Mouse (Mus musculus) embryonic facial prominence, embryonic 15.5 days (tissue): ENCODE measurements around the gene Krt78. TPM values are rescaled to one million over a fixed set of nuclear protein-coding genes. Genes with fewer than 3 reads are reported as not detected.

Source experiments
- ATAC-seq: fragments of 200-750 bp; cut with Nextera tagmentation; 2 replicates; pipeline ENCODE4 v1.8.0; 2017; ENCODE audit warnings: low read depth, moderate TSS enrichment; ENCODE audit not compliant: insufficient number of reproducible peaks, low FRiP score, low TSS enrichment
- H3K27ac ChIP-seq: fragments of 300-500 bp; sonication (generic); replicated peaks from 2 replicates; pipeline ENCODE4 v1.5.1; 2015; ENCODE audit warnings: mild to moderate bottlenecking, inconsistent platforms
- H3K27me3 ChIP-seq: fragments of 300-500 bp; sonication (generic); 2 replicates; pipeline ENCODE4 v1.6.1; 2015; ENCODE audit warnings: inconsistent platforms
- H3K36me3 ChIP-seq: fragments of 300-500 bp; sonication (generic); 2 replicates; pipeline ENCODE4 v1.6.1; 2015; ENCODE audit warnings: mild to moderate bottlenecking, inconsistent platforms
- H3K4me1 ChIP-seq: fragments of 300-500 bp; sonication (generic); 2 replicates; pipeline ENCODE4 v1.6.1; 2015; ENCODE audit warnings: inconsistent platforms
- H3K4me2 ChIP-seq: fragments of 300-500 bp; sonication (generic); replicated peaks from 2 replicates; pipeline ENCODE4 v1.6.1; 2015; ENCODE audit warnings: mild to moderate bottlenecking, inconsistent platforms
- H3K4me3 ChIP-seq: fragments of 300-500 bp; sonication (generic); replicated peaks from 2 replicates; pipeline ENCODE4 v1.5.1; 2015; ENCODE audit warnings: mild to moderate bottlenecking, inconsistent platforms
- H3K9ac ChIP-seq: fragments of 300-500 bp; sonication (generic); 2 replicates; pipeline ENCODE4 v1.6.1; 2015; ENCODE audit warnings: inconsistent platforms
- H3K9me3 ChIP-seq: fragments of 300-500 bp; sonication (generic); replicated peaks from 2 replicates; pipeline ENCODE4 v1.6.1; 2016; ENCODE audit warnings: inconsistent platforms
- WGBS: fragments of 180-500 bp; shearing (Covaris S2); methylation state at CpG from one replicate; pipeline ENCODE4 v1.1.7; 2015; 5-methylcytosine and 5-hydroxymethylcytosine counted together
- polyA plus RNA-seq: library from polyadenylated mRNA; unstranded; fragments of >200 nt; fragmentation: Nextera tagmentation; extraction: Ambion mirVana; gene quantifications from 2 replicates; pipeline ENCODE4 v1.2.1, GENCODE M21; 2015

Gene Krt78
- polyA plus RNA-seq, 1 experiment from 2014 or later: 14.1 TPM

DNA sequence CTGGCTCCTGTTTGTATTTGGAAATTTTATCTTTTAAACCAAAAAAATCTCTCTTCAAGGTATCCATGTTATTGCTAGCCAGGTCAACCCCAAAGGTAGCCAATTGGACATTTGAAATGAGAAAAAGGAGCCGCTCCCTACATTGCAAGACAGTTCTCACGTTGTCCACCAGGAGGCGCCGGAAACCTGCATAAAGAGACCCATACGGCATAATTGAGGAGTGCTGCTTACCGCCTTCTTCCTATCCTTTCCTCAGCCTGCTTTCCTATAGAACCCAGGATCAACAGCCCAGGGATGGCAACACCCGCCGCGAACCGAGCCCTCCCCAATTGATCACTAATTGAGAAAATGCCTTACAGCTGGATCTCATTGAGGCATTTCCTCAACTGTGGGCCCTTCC, 34.0 kb upstream of the Krt78 start:
- Histone ChIP-seq H3K27me3 (no peaks in the 10 kb centered on the region), H3K9me3 (no peaks in the 10 kb centered on the region), H3K36me3 (no peaks in the 10 kb centered on the region), H3K4me2 (no peak overlapping the region), H3K4me1 (peaks cover 20% of the 10 kb centered on the region), H3K27ac (no peak overlapping the region), H3K9ac (no peak overlapping the region), H3K4me3 (no peak overlapping the region)
- WGBS: under 1% methylated on average over 10 of the region's 10 CpGs
- ATAC-seq: 0 out of 2 replicates have a peak, but pooled peaks have one; percentile 53

- Histone ChIP-seq H3K36me3 (no peaks in the 10 kb centered on the region), H3K9ac (no peak overlapping the region), H3K4me1 (peaks cover 29% of the 10 kb centered on the region), H3K4me2 (peak overlapping the region; percentile 58), H3K4me3 (0 out of 2 replicates have a peak overlapping the region, but pooled peaks have one; percentile 32), H3K27ac (0 out of 2 replicates have a peak overlapping the region, but pooled peaks have one; percentile 87), H3K9me3 (no peaks in the 10 kb centered on the region), H3K27me3 (no peaks in the 10 kb centered on the region)
- WGBS: 14% methylated on average over 6 of the region's 6 CpGs
- no peak for ATAC-seq
Measured at GRCm38 (mm10) chr15:101984746-101985145, 30.7 kb upstream of the Krt78 start.

GRCm38 (mm10) chr15:101983949-101984601, 30.0 kb upstream of the Krt78 start:
- Histone ChIP-seq H3K4me1 (peaks cover 29% of the 10 kb centered on the region), H3K27me3 (no peaks in the 10 kb centered on the region), H3K9me3 (no peaks in the 10 kb centered on the region), H3K4me3 (peak overlapping the region; percentile 32), H3K27ac (peak overlapping the region; percentile 87), H3K4me2 (peak overlapping the region; percentile 58), H3K36me3 (no peaks in the 10 kb centered on the region), H3K9ac (0 out of 2 replicates have a peak overlapping the region, but pooled peaks have one; percentile 1)
- ATAC-seq: peak; percentile 89
- WGBS: 2% methylated on average over 15 of the region's 15 CpGs

DNA sequence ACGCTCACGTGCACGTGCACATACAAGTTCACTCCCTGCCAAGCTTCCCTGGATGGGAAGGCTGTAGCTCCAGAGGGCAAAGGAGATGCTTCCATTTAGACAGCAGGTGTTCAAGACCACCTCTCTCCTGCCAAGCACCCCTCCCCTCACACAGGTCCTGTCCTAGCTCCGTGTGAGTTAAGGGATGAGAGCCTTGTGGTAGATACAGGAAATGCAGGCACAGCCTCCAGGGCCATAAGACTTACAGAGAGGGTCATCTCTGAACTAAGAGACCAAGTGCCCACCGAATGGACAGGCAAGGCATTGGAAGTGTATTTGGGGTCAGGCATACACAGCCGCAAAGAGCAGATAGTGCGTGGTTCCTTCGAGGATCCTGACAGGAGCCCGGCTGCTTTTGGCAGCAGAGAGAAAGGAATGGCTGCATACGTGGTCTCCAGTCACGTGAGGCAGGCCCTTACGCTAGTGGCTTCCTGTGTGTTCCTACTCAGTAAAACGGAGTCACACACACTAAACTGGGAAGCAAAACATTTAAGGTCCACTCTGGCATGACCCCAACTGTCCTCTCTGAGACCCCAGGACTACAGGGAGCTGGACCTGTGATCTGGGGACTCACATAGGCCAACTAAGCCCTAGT, 29.3 kb upstream of the Krt78 start:
- 75% methylated on average over 13 of the region's 13 CpGs for WGBS

DNA sequence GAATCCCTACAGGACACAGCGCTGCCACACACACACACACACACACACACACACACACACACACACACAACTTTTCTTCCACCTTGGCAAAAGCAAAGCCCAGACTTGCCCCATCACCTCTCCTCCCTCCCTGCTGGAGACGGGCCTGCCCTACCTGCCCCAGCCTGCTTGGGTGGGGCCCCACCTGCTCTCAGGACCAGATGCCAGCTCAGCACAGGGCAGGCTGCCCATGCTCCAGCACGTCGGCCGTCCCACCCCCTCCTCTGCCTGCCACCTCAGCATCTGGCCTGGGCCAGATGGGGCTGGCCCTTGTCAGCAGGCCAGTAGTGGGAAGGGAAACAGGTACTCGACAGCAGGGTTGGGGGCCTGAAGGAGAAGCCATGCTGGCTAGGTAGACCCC, 26.8 kb upstream of the Krt78 start:
- Histone ChIP-seq H3K36me3 (no peaks in the 10 kb centered on the region), H3K27me3 (no peaks in the 10 kb centered on the region), H3K9ac (no peak overlapping the region), H3K4me2 (no peak overlapping the region), H3K9me3 (no peaks in the 10 kb centered on the region), H3K4me1 (peaks cover 45% of the 10 kb centered on the region), H3K4me3 (no peak overlapping the region), H3K27ac (peak overlapping the region; percentile 76)
- WGBS: 41% methylated on average over 6 of the region's 6 CpGs
- ATAC-seq: no peak

More for the DNA sequence above, 29.3 kb upstream of the Krt78 start:
- Histone ChIP-seq H3K9me3 (no peaks in the 10 kb centered on the region), H3K27ac (peak overlapping the region; percentile 87), H3K9ac (0 out of 2 replicates have a peak overlapping the region, but pooled peaks have one; percentile 1), H3K4me1 (peaks cover 26% of the 10 kb centered on the region), H3K4me2 (peak overlapping the region; percentile 58), H3K4me3 (peak overlapping the region; percentile 32), H3K36me3 (no peaks in the 10 kb centered on the region), H3K27me3 (no peaks in the 10 kb centered on the region)
- 0 out of 2 replicates have a peak, but pooled peaks have one; percentile 5 for ATAC-seq

GRCm38 (mm10) chr15:101977043-101977726, 23.1 kb upstream of the Krt78 start:
- Histone ChIP-seq H3K9ac (peak overlapping the region; percentile 23), H3K36me3 (no peaks in the 10 kb centered on the region), H3K9me3 (no peaks in the 10 kb centered on the region), H3K4me2 (peak overlapping the region; percentile 68), H3K27ac (peak overlapping the region; percentile 94), H3K27me3 (no peaks in the 10 kb centered on the region), H3K4me3 (peak overlapping the region; percentile 36), H3K4me1 (peaks cover 60% of the 10 kb centered on the region)
- WGBS: 3% methylated on average over 39 of the region's 39 CpGs
- ATAC-seq: peak; percentile 89

- H3K4me3 ChIP-seq: peak overlapping the region; percentile 36; the same call in 1 of the 2 replicates
- 50% methylated on average over 3 of the region's 3 CpGs for WGBS
- H3K4me2 ChIP-seq: peak overlapping the region; percentile 68
- H3K9me3 ChIP-seq: no peaks in the 10 kb centered on the region
- peak overlapping the region; percentile 23; the same call in 1 of the 2 replicates for H3K9ac ChIP-seq
- H3K27ac ChIP-seq: peak overlapping the region; percentile 94
- peaks cover 60% of the 10 kb centered on the region for H3K4me1 ChIP-seq
- no peaks in the 10 kb centered on the region for H3K36me3 ChIP-seq
- no peak for ATAC-seq
- no peaks in the 10 kb centered on the region for H3K27me3 ChIP-seq
Measured at GRCm38 (mm10) chr15:101976641-101977040, 22.6 kb upstream of the Krt78 start.

DNA sequence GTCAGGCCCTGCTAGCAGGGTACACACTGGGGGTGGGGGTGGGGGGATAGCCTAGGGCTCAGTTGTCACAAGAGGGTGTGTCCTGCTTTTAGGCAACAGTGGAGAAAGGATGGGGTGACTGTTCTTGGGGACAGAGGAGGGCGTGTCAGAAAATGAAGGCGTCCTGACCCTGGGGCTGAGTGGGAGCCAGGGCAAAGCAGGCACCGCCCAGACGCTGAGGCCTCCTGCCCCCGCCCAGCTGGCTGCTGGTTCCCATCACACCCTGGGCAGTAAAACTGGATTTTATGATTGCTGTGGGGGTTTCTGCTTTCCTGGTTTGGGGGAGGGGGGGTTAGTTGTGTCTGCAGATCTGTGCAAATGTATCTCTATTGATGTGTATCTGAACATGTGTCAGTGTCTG, 21.9 kb upstream of the Krt78 start:
- Histone ChIP-seq H3K27me3 (no peaks in the 10 kb centered on the region), H3K27ac (peak overlapping the region; percentile 94), H3K9ac (no peak overlapping the region), H3K9me3 (no peaks in the 10 kb centered on the region), H3K4me3 (no peak overlapping the region), H3K4me2 (no peak overlapping the region; the same call in 1 of the 2 replicates), H3K36me3 (no peaks in the 10 kb centered on the region), H3K4me1 (peaks cover 57% of the 10 kb centered on the region)
- ATAC-seq: no peak; the same call in 1 of the 2 replicates
- WGBS: 38% methylated on average over 5 of the region's 5 CpGs

DNA sequence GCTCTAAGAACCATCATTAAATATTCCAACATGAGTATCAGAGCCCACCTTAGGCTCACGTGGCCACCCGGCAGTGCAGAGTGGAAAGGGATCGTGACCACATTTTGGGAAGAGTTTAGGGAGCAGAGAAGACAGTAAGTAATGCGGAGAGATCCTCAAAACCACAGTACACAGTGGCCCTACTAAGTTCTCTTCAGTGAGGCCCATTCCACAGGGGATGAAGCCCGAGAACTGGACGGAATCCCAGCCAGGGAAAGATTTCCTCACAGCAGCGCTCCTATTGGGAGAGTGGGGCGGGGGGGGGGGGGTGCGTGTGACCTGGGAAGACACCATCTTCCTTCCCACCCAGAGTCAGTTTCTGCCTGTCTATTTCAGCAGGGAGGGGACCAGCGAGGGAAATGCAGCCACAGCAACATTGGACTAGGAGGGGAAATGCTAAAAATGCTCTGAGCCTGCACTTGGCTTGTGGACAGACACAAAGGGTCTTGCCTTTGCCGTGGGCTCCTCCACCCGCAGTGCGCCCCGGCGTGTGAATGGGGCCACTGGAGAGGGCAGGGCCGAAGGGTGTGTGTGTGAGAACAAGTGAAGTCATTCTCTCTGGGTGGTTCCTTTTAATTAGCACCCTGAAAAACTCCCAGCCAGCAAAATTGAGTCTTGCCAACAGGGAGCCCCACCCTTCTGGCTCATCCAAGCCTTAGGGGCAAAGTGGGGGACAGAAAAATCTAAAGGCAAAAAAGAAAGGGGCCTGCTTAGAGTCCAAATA, 20.2 kb upstream of the Krt78 start:
- 46% methylated on average over 16 of the region's 16 CpGs for WGBS
- no peak for ATAC-seq
- Histone ChIP-seq H3K27me3 (no peaks in the 10 kb centered on the region), H3K4me2 (peak overlapping the region; percentile 22; the same call in 1 of the 2 replicates), H3K36me3 (no peaks in the 10 kb centered on the region), H3K4me1 (peaks cover 50% of the 10 kb centered on the region), H3K4me3 (no peak overlapping the region), H3K27ac (peak overlapping the region; percentile 94), H3K9ac (no peak overlapping the region), H3K9me3 (no peaks in the 10 kb centered on the region)

- Histone ChIP-seq H3K4me1 (peaks cover 50% of the 10 kb centered on the region), H3K9me3 (no peaks in the 10 kb centered on the region), H3K36me3 (no peaks in the 10 kb centered on the region), H3K4me2 (peak overlapping the region; percentile 22; the same call in 1 of the 2 replicates), H3K27me3 (no peaks in the 10 kb centered on the region), H3K9ac (no peak overlapping the region), H3K27ac (peak overlapping the region; percentile 94), H3K4me3 (no peak overlapping the region)
- ATAC-seq: no peak
- WGBS: 12% methylated on average over 15 of the region's 15 CpGs
Measured at GRCm38 (mm10) chr15:101973414-101974077, 19.5 kb upstream of the Krt78 start.
